22 mouse cellular contexts compared by ENCODE assay signal in genomic region chr2:127651601-127652000, GRCm38 (mm10). TPM values are rescaled to one million over a fixed set of nuclear protein-coding genes. Genes with fewer than 3 reads are reported as not detected.
A peak's percentile ranks its signal among the peaks of the same experiment; 100 is the strongest.
DNase-seq lines count a peak whose midpoint lies in the region; ATAC-seq and TF ChIP-seq lines count a peak whose summit lies in the region.
"Had no signal": no experiment of that assay in that cellular context is flagged by ENCODE, and none has a peak within 500 bp of the region (broad histone marks: within the 10 kb centered on the region; RNA-seq: fewer than 3 reads in every experiment).

No protein-coding gene starts in this region.

- TF ChIP-seq CTCF in kidney, adult 2 months (conservative IDR thresholded peaks at IDR 0.05; ENCODE audit: insufficient read depth, insufficient read length, low read depth, low read length): no peak

- H3K27me3 ChIP-seq in lung, embryonic 16.5 days (ENCODE audit: control insufficient read depth, insufficient read depth, low read depth, low read length): peaks cover 17% of the 10 kb centered on the region
- no peaks in the 10 kb centered on the region for H3K27me3 ChIP-seq in kidney, adult 2 months (replicated peaks; ENCODE audit: control insufficient read depth, insufficient read depth, low read length)
- peaks cover 28% of the 10 kb centered on the region for H3K27me3 ChIP-seq in forebrain, embryonic 16.5 days (replicated peaks; ENCODE audit: control insufficient read depth, insufficient read depth, low read length)

- H3K4me2 ChIP-seq in lung, embryonic 16.5 days (ENCODE audit: low read depth, low read length): no peak overlapping the region
- no peak overlapping the region for H3K4me2 ChIP-seq in forebrain, embryonic 16.5 days (ENCODE audit: low read length)
- H3K4me2 ChIP-seq: embryonic facial prominence, embryonic 12.5 days; hindbrain, embryonic 14.5 days; neural tube, embryonic 13.5 days had no signal

- no peaks in the 10 kb centered on the region for H3K9me3 ChIP-seq in lung, embryonic 16.5 days (ENCODE audit: control insufficient read depth, low read length)
- no peaks in the 10 kb centered on the region for H3K9me3 ChIP-seq in forebrain, embryonic 16.5 days (ENCODE audit: control insufficient read depth, low read length)
- H3K9me3 ChIP-seq: embryonic facial prominence, embryonic 12.5 days; limb, embryonic 10.5 days; midbrain, embryonic 10.5 days; neural tube, embryonic 13.5 days had no signal

- TF ChIP-seq POLR2A in kidney, adult 2 months (IDR thresholded peaks at IDR 0.05; ENCODE audit: low read depth, low read length): no peak

- ATAC-seq in lung, embryonic 16.5 days (ENCODE audit: low read depth): no peak
- ATAC-seq in forebrain, embryonic 16.5 days: no peak
- ATAC-seq: midbrain, embryonic 16.5 days had no signal

- H3K36me3 ChIP-seq in lung, embryonic 16.5 days (ENCODE audit: control insufficient read depth, insufficient read depth, low read length): no peaks in the 10 kb centered on the region
- H3K36me3 ChIP-seq in kidney, adult 2 months (ENCODE audit: control insufficient read depth, insufficient read depth, low read length): no peaks in the 10 kb centered on the region
- H3K36me3 ChIP-seq in forebrain, embryonic 16.5 days (ENCODE audit: control insufficient read depth, insufficient read depth): no peaks in the 10 kb centered on the region
- H3K36me3 ChIP-seq: embryonic facial prominence, embryonic 12.5 days; limb, embryonic 10.5 days; midbrain, embryonic 10.5 days; neural tube, embryonic 13.5 days had no signal

- peaks cover 7% of the 10 kb centered on the region for H3K4me1 ChIP-seq in lung, embryonic 16.5 days (replicated peaks; ENCODE audit: control insufficient read depth, insufficient read depth, low read length)
- H3K4me1 ChIP-seq in kidney, adult 2 months (ENCODE audit: control insufficient read depth, insufficient read depth, low read length): peaks cover 12% of the 10 kb centered on the region
- H3K4me1 ChIP-seq in forebrain, embryonic 16.5 days (replicated peaks; ENCODE audit: control insufficient read depth, insufficient read depth, low read length): peaks cover 7% of the 10 kb centered on the region

- 66% methylated on average over 5 of the region's 5 CpGs for WGBS in lung, embryonic 16.5 days
- whole genome bisulfite sequencing in kidney, adult 2 months: 32% methylated on average over 5 of the region's 5 CpGs
- WGBS in forebrain, embryonic 16.5 days: 75% methylated on average over 5 of the region's 5 CpGs

- no peak for DNase-seq in lung, postnatal 14 days
- DNase-seq in kidney, adult 2 months: peak; percentile 71
- DNase-seq in kidney, postnatal 10 days: peak; percentile 41
- DNase-seq in layer of hippocampus, postnatal 36 days: no peak
- DNase-seq in thymus, postnatal 25 days: no peak
- DNase-seq: adrenal gland, adult 2 months; cerebellum, adult 11-12 months; cerebellum, postnatal 14 days; gastrocnemius, postnatal 36 days; heart, postnatal 4 days; retina, postnatal 1 day; thymus, postnatal 14 days had no signal

- H3K27ac ChIP-seq in lung, embryonic 16.5 days (ENCODE audit: low read length): peak overlapping the region; percentile 81
- H3K27ac ChIP-seq in kidney, adult 2 months (ENCODE audit: insufficient read depth, low read depth, low read length): peak overlapping the region; percentile 83
- H3K27ac ChIP-seq in forebrain, embryonic 16.5 days (ENCODE audit: low read length): no peak overlapping the region
- H3K27ac ChIP-seq: embryonic facial prominence, embryonic 12.5 days; hindbrain, embryonic 14.5 days; limb, embryonic 10.5 days; midbrain, embryonic 10.5 days; neural tube, embryonic 13.5 days had no signal

- H3K4me3 ChIP-seq in lung, embryonic 16.5 days (ENCODE audit: low read length): no peak overlapping the region
- H3K4me3 ChIP-seq in kidney, adult 2 months (ENCODE audit: insufficient read depth, low read depth, low read length): no peak overlapping the region
- H3K4me3 ChIP-seq in forebrain, embryonic 16.5 days (replicated peaks; ENCODE audit: low read length): no peak overlapping the region
- H3K4me3 ChIP-seq: embryonic facial prominence, embryonic 12.5 days; limb, embryonic 10.5 days; midbrain, embryonic 10.5 days; myocyte; neural tube, embryonic 13.5 days had no signal

- no peak overlapping the region for H3K9ac ChIP-seq in lung, embryonic 16.5 days (ENCODE audit: low read length)
- no peak overlapping the region for H3K9ac ChIP-seq in forebrain, embryonic 16.5 days (replicated peaks; ENCODE audit: low read depth, low read length)
- H3K9ac ChIP-seq: embryonic facial prominence, embryonic 12.5 days; hindbrain, embryonic 14.5 days; neural tube, embryonic 13.5 days had no signal

RNA-seq across cellular contexts. Expression of gene Mal, which starts 4.9 kb away (rescaled TPM):
- polyA plus RNA-seq in lung, embryonic 16.5 days (2015; fragmentation: Nextera tagmentation; extraction: Ambion mirVana): 21.4 and 30.2 TPM in 2 replicates
- 91.2 and 91.5 TPM in 2 replicates for polyA plus RNA-seq in kidney, adult 2 months (2012; rRNA removed)
- polyA plus RNA-seq in forebrain, embryonic 16.5 days (2015; fragmentation: Nextera tagmentation; extraction: Ambion mirVana): 0.72 and 1.8 TPM in 2 replicates
- 100 to 1,000 TPM; 148 to 160 TPM for total RNA-seq in layer of hippocampus, postnatal 36 days (2021)
- polyA plus RNA-seq: liver, embryonic 16.5 days had no signal

Comparison
In these comparisons a context has a peak if more than half of its experiments do, and no peak if none do; other contexts are left out.
1. DNase-seq: peak in kidney, adult 2 months (single experiment) and kidney, postnatal 10 days (single experiment); none in lung, postnatal 14 days (single experiment), layer of hippocampus, postnatal 36 days (0 of 2) and thymus, postnatal 25 days (single experiment).